Mouse (Mus musculus) heart, adult 2 months (tissue): ENCODE results near the gene Gm20388.

Experiments
- CTCF ChIP-seq: fragments of 200-600 bp; IDR thresholded peaks from 2 replicates; pipeline ENCODE4 v1.8.1; 2022; ENCODE audit warnings: antibody characterized with exemption, mild to moderate bottlenecking, moderate library complexity
- EP300 ChIP-seq: fragments of 200-500 bp; IDR thresholded peaks from 2 replicates; pipeline ENCODE4 v1.6.1; 2011; ENCODE audit warnings: low read depth, low read length, control low read depth; ENCODE audit not compliant: insufficient read depth
- POLR2A ChIP-seq: fragments of 200-500 bp; IDR thresholded peaks from 2 replicates; pipeline ENCODE4 v1.6.1; 2011; ENCODE audit warnings: mild to moderate bottlenecking, low read depth, low read length, control low read depth; ENCODE audit not compliant: insufficient read depth

- TF ChIP-seq CTCF (no peak), POLR2A (no peak), EP300 (no peak)
These were observed 1210.1 kb downstream of the Gm20388 start for GRCm38 (mm10) chr8:121120456-121121419.
